Mouse (Mus musculus) limb, embryonic 14.5 days (tissue): Measurements from ENCODE around the gene Eno2. TPM values are rescaled to one million over a fixed set of nuclear protein-coding genes. Genes with fewer than 3 reads are reported as not detected.

Experiments used
- ATAC-seq: fragments of 200-750 bp; cut with Nextera tagmentation; 2 replicates; pipeline ENCODE4 v1.8.0; 2017; ENCODE audit warnings: low read depth, moderate number of reproducible peaks, moderate TSS enrichment; ENCODE audit not compliant: low FRiP score
- DNase-seq: peaks from one replicate; pipeline ENCODE4 v3.0.0-alpha.2; 2015; ENCODE audit warnings: low spot score
- H3K27ac ChIP-seq: fragments of 300-500 bp; sonication (generic); replicated peaks from 2 replicates; pipeline ENCODE4 v1.5.1; 2014; ENCODE audit warnings: low read depth, mild to moderate bottlenecking, low read length, moderate library complexity, mixed read lengths
- H3K27me3 ChIP-seq: fragments of 300-500 bp; sonication (generic); 2 replicates; pipeline ENCODE4 v1.6.1; 2014; ENCODE audit warnings: low read length, mixed read lengths; ENCODE audit not compliant: control insufficient read depth, insufficient read depth
- H3K36me3 ChIP-seq: fragments of 300-500 bp; sonication (generic); 2 replicates; pipeline ENCODE4 v1.6.1; 2014; ENCODE audit warnings: mild to moderate bottlenecking, low read length, moderate library complexity, mixed read lengths; ENCODE audit not compliant: control insufficient read depth, insufficient read depth
- H3K4me1 ChIP-seq: fragments of 300-500 bp; sonication (generic); 2 replicates; pipeline ENCODE4 v1.6.1; 2014; ENCODE audit warnings: antibody characterized with exemption, low read length, mixed read lengths; ENCODE audit not compliant: control insufficient read depth, insufficient read depth
- H3K4me2 ChIP-seq: fragments of 300-500 bp; sonication (generic); replicated peaks from 2 replicates; pipeline ENCODE4 v1.6.1; 2014; ENCODE audit warnings: low read depth, mild to moderate bottlenecking, low read length, moderate library complexity; ENCODE audit not compliant: severe bottlenecking
- H3K4me3 ChIP-seq: fragments of 300-500 bp; sonication (generic); replicated peaks from 2 replicates; pipeline ENCODE4 v1.5.1; 2014; ENCODE audit warnings: low read length
- H3K9ac ChIP-seq: fragments of 300-500 bp; sonication (generic); 2 replicates; pipeline ENCODE4 v1.6.1; 2014; ENCODE audit warnings: mild to moderate bottlenecking, low read depth, low read length, moderate library complexity; ENCODE audit not compliant: severe bottlenecking
- H3K9me3 ChIP-seq: fragments of 300-500 bp; sonication (generic); 2 replicates; pipeline ENCODE4 v1.6.1; 2016; ENCODE audit warnings: low read length; ENCODE audit not compliant: control insufficient read depth
- POLR2A ChIP-seq: fragments of 200-500 bp; IDR thresholded peaks from 2 replicates; pipeline ENCODE4 v1.8.0; 2012; ENCODE audit warnings: inconsistent platforms, mild to moderate bottlenecking, moderate library complexity, borderline replicate concordance; ENCODE audit not compliant: insufficient read depth, insufficient read length; ENCODE audit errors: extremely low read depth
- WGBS: fragments of 180-500 bp; shearing (Covaris S2); extraction: QIAGEN DNeasy Blood & Tissue Kit; methylation state at CpG from one replicate; pipeline ENCODE4 v1.1.7; 2014; 5-methylcytosine and 5-hydroxymethylcytosine counted together
- polyA plus RNA-seq, 2 experiments: library from polyadenylated mRNA; depleted of rRNA in 1 of 2; stranded (reverse) in 1 of 2; unstranded in 1 of 2; fragments of >200 nt; fragmentation: Nextera tagmentation in 1 of 2; extraction: Ambion mirVana in 1 of 2; gene quantifications; 2 replicates each; pipeline versions ENCODE4 v1.2.1 to v1.2.3; 2012 to 2014

The Eno2 gene
- polyA plus RNA-seq, 2 experiments: 6.0 to 21.7 TPM

DNA sequence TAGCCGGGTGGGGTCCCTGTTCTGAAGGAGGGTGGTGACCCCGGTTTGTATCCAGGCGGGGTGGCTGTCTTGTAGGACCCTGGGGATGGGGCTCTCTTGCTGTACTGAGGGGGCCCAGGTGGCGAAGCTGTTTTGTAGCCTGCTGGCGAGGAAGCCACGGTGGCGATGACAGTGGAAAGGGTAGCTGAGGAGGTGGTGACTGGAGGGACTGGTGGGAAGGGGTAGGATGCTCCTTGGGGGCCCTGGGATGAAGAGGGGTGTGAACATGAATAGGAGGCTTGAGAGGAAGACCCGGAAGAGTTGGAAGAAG is 23.2 kb downstream of the Eno2 start:
- Histone ChIP-seq H3K9ac (peak overlapping the region; percentile 80), H3K27ac (peak overlapping the region; percentile 70), H3K4me3 (peak overlapping the region; percentile 49), H3K9me3 (no peaks in the 10 kb centered on the region), H3K4me1 (peaks cover 14% of the 10 kb centered on the region), H3K27me3 (no peaks in the 10 kb centered on the region), H3K4me2 (peak overlapping the region; percentile 98), H3K36me3 (peaks cover 70% of the 10 kb centered on the region)
- WGBS: 22% methylated on average over 8 of the region's 8 CpGs
- TF ChIP-seq POLR2A: no peak
- no peak for ATAC-seq
- no peak for DNase-seq

DNA sequence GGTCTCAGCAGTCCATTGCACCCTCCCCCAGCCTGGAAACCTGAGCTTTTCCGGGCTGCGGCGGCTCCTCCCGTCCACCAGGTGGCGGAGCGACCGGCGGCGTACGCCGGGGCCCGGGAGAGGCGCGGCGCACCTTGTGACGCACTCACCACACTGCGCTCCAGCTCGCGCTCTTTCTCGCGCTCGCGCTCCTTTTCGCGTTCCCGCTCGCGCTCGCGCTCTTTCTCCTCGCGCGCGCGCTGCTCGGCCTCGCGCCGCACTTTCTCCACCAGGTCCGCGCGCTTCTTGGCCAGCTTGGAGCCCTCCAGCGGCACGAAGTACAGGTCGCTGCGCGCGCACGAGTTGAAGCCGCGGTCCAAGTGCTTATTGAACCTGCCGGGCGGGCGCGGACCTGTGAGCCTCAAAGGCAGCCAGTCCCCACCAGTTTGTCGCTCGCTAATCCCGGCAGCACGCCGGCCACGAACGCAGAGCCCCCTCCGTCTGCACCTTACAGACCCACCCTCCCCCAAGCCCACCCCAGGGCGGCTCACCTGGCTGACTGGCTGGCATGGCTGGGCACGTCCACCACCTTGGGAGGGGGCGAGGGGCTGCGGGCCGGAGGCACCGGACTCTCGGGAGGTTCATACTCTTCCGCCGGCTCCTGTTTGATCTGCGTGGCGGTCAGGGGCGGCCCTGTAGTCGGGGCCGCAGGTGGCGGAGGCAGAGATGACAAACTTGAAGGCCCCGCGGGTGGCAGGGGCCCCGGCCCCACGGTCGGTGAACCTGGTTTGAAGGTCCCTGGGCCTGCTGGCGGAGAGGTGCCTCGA is 23.8 kb downstream of the Eno2 start:
- peak overlapping the region; percentile 80 for H3K9ac ChIP-seq
- peaks cover 14% of the 10 kb centered on the region for H3K4me1 ChIP-seq
- no peaks in the 10 kb centered on the region for H3K27me3 ChIP-seq
- no peak for TF ChIP-seq POLR2A
- peak overlapping the region; percentile 70 for H3K27ac ChIP-seq
- H3K36me3 ChIP-seq: peaks cover 70% of the 10 kb centered on the region
- ATAC-seq (peak; percentile 78), DNase-seq (peak; percentile 95)
- H3K9me3 ChIP-seq: no peaks in the 10 kb centered on the region
- H3K4me2 ChIP-seq: peak overlapping the region; percentile 98
- WGBS: under 1% methylated on average over 51 of the region's 85 CpGs
- H3K4me3 ChIP-seq: peak overlapping the region; percentile 49

DNA sequence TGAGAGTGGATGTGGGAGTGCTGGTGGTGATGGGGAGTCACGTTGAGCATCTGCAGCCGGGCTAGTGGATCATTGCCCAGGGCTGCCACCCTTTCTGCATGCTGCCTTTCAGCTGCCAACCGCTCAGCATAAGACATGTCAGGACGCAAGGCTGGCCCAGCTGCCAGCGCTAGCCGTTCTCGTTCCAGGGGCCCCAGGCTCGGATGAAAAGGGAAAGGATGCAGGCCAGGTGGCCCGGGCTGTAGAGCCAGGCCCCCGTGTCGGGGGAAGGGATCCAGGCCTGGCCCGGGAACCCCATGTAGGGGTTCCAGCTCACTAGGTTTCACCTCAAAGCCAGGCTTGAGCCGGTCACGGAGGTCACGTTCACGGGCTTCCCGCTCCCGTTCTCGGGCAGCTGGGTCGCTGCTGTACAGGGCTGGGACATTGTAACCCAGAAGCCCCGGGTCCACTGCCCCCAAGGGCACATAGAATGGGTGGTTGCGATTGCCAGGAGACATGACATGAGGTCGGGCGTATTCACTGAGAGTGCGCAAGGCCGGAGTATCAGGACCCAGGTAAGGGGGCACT is 24.6 kb downstream of the Eno2 start:
- DNase-seq: no peak
- Histone ChIP-seq H3K27me3 (no peaks in the 10 kb centered on the region), H3K27ac (0 out of 2 replicates have a peak overlapping the region, but pooled peaks have one; percentile 70), H3K4me3 (peak overlapping the region; percentile 49), H3K4me1 (peaks cover 16% of the 10 kb centered on the region), H3K9ac (peak overlapping the region; percentile 34), H3K9me3 (no peaks in the 10 kb centered on the region), H3K36me3 (peaks cover 64% of the 10 kb centered on the region), H3K4me2 (peak overlapping the region; percentile 98)
- no peak for TF ChIP-seq POLR2A
- no peak for ATAC-seq
- WGBS: 66% methylated on average over 26 of the region's 26 CpGs

DNA sequence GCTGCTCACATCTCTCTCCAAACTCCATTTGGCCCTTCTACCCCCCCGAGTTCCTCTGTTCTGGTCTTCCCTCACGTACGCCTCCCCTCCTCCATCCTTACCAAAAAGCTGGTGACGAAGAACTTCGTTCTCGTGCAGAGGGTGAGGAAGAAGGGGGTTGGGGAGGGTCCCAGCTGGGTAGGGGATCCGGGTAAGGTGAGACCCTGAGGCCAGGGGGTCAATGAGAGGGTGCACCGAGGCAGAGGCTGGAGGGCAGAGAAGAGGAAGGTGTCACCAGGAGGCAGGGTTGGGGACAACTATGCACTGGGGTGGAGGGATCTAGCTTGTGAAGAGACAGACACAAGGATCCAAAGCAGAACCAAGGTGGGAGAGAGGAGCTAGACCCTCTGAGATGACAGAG is 25.8 kb downstream of the Eno2 start:
- peaks cover 53% of the 10 kb centered on the region for H3K36me3 ChIP-seq
- no peak overlapping the region for H3K4me2 ChIP-seq
- ATAC-seq (no peak), DNase-seq (no peak)
- WGBS: 88% methylated on average over 8 of the region's 8 CpGs
- peaks cover 20% of the 10 kb centered on the region for H3K4me1 ChIP-seq
- no peaks in the 10 kb centered on the region for H3K9me3 ChIP-seq
- TF ChIP-seq POLR2A: no peak
- no peak overlapping the region for H3K4me3 ChIP-seq
- no peak overlapping the region for H3K9ac ChIP-seq
- no peaks in the 10 kb centered on the region for H3K27me3 ChIP-seq
- no peak overlapping the region for H3K27ac ChIP-seq

DNA sequence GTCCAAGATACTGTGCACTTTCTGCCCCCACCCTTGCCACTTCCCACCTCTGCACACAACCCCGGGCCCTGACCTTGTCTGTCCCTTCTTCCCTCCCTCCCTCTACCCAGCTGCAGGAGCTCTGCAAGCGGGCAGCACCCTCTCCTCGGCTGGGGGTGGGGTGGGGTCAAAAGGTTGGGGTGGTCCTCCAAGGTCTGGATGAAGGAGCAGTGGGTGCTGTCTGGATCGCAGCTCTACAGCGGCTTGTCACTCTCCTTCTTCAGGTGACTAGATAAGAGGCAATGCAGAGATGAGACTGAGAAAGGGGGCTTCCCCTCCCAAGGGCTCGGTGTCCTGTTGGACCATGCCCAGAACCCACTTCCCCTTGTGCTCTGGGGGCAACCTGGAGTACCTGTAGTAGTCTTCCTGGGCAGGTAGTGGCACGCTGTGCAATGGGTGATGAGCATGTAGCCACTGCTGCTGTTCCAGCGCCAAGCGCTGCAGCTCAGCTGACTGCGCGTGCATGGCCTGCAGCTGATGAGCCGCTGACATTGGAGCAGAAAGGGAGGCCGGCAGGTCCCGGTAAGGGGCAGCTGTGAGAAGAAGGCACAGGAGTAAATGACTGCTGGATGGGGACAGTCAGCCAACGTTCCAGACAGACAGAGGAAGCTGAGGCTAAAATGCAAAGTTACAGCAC is 26.5 kb downstream of the Eno2 start:
- Histone ChIP-seq H3K4me1 (peaks cover 20% of the 10 kb centered on the region), H3K4me3 (no peak overlapping the region), H3K36me3 (peaks cover 47% of the 10 kb centered on the region), H3K27me3 (no peaks in the 10 kb centered on the region), H3K27ac (no peak overlapping the region), H3K9me3 (no peaks in the 10 kb centered on the region), H3K4me2 (no peak overlapping the region), H3K9ac (no peak overlapping the region)
- 90% methylated on average over 14 of the region's 15 CpGs for WGBS
- no peak for TF ChIP-seq POLR2A
- DNase-seq: no peak
- ATAC-seq: no peak
